Mouse (Mus musculus): ENCODE results near the gene Nanos2.

DNA sequence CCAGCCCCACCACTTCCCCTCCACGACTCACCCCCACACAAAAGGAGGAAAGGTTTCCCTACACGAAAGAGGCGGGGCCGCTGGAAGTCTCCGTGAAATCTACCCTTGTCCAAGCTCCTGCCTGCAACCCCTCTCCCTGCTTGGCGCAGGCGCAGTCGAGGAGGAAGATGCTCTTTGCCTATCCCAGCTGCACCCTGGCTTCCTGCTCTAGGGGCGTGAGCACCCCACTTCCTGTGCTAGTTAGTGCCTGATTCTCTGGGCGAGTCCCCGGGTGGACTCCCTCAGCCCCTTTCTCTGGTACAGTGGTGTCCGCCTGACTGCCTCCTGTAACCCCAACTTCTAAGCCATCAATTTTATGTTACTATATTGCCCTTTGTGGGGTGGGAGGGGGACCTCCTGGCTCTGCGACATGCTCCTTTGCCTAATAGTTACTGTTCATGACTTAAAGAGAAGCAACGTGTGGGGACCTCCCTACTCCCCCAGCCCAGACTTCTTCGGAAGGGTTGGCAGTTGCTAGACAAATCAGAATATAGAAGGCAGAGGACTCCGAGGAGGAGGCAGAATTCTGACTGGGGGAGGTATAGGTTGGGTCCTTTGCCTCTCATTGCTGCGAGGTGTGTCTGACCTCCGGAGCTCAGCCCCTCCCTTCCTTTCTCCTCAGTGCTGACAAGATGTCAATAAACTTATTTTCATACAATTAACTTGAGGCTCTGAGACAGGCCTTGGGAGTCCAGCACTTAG lies 14.0 kb downstream of the Nanos2 start:
- no peak for TF ChIP-seq GATA1 (IDR thresholded peaks at IDR 0.05; ENCODE audit: low read length)
- TF ChIP-seq TAL1 (IDR thresholded peaks at IDR 0.05; ENCODE audit: low read length) = no peak

All from erythroblast, embryonic 14.5 days (primary cell).